Mouse (Mus musculus): ENCODE measurements around the gene Utp4.
"Not testable (repeated sequence)": the region's sequence is repeated elsewhere in the genome, so short reads cannot be mapped to it uniquely, and the experiment has no call there.

Gene Utp4

GRCm38 (mm10) chr8:106893481-106894156 lies at the start of gene Utp4:
Utp4 (plus strand) TSS chr8:106893636.
- peak; percentile 90 for DNase-seq (ENCODE audit: inconsistent ontology term)

GRCm38 (mm10) chr8:106850034-106850433 lies 43.4 kb upstream of the Utp4 start:
- DNase-seq (ENCODE audit: inconsistent ontology term): no peak

DNA sequence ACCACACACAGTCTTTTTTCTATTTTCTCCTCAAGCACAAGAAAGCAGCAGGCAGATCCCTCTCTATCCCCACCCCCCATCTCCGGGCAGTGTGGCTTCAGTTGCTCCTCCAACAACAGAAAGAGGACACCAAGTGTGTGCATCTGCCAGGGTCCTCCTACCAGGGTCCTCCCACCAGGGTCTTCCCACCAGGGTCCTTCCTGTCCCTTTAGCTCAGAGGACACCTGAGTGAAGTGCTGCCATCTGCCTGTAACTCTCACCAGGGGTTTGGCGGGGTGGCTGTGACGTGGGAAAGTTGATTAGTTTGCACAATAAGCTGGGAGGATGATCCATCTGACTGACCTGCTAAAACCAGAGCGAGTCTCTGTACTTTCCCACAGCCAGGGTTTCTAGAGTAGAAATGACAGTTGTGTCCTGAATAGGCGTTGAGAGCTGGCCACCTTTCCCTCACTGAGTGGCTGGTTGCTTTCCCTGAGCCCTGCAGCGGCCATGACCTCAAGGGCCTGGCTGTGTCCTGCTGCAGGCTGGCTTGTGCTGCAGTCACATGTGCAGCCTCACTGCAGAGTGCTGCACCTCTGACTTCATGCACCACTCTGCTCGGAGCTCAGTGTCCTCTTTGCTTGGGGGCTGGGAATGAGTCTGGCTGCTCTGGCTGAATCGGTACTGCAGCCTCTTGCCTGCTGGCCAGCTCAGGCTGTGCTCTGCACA lies 38.7 kb upstream of the Utp4 start:
- peak; percentile 12 for DNase-seq (ENCODE audit: inconsistent ontology term)

GRCm38 (mm10) chr8:106855242-106855562 lies 38.2 kb upstream of the Utp4 start:
- no peak for DNase-seq (ENCODE audit: inconsistent ontology term)

DNA sequence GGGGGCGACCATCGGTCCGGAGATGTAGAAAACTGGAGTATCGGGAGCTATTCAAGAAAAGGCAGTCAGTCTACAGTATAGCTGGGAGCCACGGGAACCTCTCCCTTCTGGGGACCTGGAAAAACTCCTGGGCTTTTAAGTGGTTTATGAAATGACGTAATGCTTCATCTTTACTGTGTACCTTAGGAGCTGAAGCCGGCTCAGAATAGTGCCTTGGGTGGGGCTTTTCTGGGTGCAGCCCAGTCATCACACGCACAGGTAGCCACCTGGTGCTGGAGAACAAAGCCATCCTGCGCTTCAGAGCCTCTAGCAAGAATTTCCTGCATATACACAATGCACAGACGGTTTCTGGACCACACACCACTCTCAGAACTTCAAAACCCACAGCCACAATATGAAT lies 30.6 kb upstream of the Utp4 start:
- DNase-seq (ENCODE audit: inconsistent ontology term): no peak

GRCm38 (mm10) chr8:106865354-106865753 lies 28.1 kb upstream of the Utp4 start:
- DNase-seq (ENCODE audit: inconsistent ontology term): no peak

DNA sequence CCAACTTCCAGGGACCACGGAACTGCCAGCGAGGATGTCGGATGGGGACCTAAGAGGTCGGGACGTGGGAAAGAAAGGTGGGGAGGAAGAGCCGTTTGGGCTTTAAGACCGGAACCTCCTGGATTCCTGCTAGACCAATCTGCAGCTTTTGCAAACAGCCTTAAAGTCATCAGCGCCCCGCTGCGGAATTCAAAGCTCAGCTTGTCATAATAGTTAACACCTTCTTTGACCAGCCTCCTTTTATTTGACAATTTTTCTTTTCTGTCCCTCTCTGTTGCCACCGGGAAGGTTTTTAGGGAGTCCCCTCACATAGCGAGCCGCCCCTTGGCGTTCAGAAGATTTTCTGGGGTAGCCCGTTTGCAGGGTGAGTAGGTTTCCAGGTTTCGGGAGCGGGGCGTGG lies 23.4 kb upstream of the Utp4 start, which contains the start of gene Has3:
Has3 (plus strand) TSS at position 192 of the 400 bp plus-strand sequence.
- no peak for DNase-seq (ENCODE audit: inconsistent ontology term)

DNA sequence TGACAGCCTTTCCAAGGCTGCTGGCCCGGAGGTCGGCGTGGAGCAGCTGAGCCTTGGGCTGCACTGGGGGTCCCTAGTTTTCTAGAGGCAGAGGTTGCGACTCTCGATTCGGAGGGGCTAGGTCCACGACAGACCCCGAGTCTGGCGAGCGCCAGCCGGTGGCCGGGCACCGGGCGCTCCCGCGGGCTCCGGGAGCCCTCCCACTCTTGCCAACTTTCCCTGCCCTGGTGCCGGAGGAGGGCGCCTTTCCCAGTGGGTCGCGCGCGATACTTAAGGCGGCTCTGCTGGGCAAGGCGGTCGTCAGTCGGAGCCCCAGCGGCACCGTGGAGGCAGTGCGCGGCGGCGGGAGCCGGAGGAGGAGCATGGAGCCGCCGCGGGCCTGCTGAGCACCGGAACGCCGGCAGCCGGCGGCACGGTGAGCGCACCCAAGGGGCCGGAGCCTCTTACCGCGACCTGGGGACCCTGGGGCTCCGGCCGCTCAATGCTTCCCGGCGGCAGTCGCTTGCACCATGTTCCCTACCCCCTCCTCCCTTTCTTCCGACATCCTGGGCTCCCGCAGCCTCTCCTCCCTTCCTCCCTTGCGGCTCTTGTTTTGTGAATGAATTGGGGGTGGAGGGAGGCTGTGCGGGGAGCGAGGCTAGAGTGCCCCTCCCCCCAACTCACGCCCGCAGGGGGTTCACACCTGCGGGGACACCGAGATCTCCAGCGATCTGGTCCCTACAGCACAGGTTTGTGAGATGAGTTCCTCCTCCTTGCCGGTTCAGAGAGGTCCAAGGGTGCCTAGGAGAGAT lies 22.7 kb upstream of the Utp4 start:
- DNase-seq (ENCODE audit: inconsistent ontology term): peak; percentile 70

DNA sequence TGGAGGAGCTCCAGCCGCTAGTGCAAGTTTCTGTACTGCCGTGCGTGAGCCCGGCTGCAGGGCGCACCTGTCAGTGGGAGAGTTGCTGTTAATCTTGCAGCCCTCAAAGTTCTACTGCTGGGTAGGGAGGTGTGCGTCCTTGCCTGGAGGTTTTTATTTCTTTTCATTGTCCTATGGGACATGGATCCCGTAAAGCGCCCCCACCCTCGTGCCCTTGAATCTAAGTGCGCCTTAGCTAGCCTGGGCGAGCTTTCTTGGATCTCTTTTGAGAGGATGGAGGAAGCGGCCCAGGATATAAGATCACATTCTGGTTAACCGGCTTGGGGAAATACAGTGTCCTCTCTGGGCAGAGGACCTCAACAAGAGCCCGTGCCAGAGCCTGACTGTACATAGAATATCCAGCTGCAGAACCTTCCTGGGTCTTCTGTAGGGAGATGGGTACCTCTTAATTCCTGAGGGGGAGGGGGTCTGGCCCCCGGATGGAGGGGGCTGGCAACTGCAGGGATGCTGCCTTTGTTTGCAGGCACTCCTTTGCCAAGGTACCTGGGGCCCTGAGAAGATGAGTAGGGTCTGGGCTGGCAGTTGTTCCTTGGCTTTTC lies 22.0 kb upstream of the Utp4 start:
- DNase-seq (ENCODE audit: inconsistent ontology term): peak; percentile 15

DNA sequence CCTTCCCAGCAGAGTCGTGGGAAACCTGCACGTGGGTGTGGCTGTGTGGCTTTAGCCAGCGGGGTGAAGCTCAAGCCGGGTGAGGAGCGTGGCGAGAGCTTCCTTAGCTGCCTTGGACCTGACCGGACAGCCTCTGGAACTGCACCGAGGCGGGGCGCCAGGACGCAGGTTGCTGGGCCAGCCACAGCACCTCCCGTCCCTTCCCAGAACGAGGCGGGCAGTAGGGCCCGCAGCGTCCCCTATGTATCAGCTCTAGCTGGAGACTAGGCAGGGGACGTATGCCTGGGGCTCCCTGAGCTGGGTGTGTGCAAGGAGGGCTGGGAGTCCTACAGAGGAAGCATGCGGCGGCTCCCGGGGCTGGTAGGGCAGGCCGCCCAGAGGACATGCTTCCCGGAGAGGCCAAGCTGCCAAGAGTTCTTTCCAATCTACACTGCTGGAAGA lies 21.5 kb upstream of the Utp4 start:
- peak; percentile 64 for DNase-seq (ENCODE audit: inconsistent ontology term)

DNA sequence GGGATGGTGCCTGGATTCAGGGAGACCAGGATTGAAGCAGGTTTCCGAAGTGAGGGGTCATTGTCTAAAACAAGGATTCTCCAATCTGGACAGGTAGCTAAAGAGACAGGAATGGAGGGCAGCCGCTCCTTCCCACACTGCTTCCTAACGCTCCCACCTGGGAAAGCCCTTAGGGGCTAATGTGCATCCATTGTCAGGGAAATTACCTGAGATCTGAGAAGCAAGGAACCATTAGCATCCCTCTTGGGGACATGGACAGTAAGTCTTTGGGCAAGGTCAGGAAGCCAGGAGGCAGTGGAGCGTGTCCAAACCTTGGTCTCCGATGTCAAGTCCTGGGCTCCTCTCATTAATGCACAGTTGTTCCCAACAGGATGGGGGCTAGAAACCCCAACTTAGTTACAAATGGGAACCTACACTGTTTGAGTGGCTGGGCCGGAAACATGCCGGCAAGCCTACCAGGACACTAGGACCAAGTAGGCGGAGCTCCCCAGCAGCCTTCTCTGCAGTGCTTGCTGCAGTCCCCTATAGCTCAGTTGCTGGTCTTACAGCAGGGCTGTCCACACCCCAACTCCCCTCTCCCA lies 20.9 kb upstream of the Utp4 start:
- no peak for DNase-seq (ENCODE audit: inconsistent ontology term)

GRCm38 (mm10) chr8:106880121-106880707 lies 13.2 kb upstream of the Utp4 start:
- DNase-seq (ENCODE audit: inconsistent ontology term): no peak

- not testable (repeated sequence) for DNase-seq (ENCODE audit: inconsistent ontology term)
These were observed 9.3 kb upstream of the Utp4 start for GRCm38 (mm10) chr8:106884094-106884493.

DNA sequence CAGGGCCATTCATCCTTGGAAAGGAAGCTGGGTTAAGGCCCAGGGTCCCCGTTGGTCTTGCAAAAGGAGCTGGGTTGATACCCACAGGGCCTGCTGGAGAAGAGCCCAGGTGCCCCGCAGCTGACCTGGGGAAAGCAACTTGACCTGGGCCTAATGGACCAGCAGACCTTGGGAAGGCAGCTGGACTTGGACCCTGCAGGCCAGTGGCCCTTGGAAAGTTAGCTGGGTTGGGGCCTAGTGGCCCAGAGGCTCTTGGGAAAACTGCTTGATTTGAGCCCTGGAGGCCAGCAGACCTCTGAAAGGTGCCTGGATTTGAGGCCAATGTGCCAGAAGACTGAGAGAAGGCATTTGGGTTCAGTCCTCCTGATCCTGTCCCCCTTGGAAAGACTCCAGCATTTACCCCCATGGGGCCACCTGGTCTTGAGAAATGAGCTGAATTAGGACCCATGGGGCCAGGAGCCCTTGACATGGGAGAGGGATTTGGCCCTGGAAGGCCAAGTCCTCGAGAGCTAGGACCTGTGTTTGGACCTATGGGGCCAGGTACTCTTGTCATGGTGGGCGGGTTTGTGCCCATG lies 8.5 kb upstream of the Utp4 start:
- not testable (repeated sequence) for DNase-seq (ENCODE audit: inconsistent ontology term)

GRCm38 (mm10) chr8:106887336-106888189 lies 5.9 kb upstream of the Utp4 start:
- DNase-seq (ENCODE audit: inconsistent ontology term): peak; percentile 42

DNA sequence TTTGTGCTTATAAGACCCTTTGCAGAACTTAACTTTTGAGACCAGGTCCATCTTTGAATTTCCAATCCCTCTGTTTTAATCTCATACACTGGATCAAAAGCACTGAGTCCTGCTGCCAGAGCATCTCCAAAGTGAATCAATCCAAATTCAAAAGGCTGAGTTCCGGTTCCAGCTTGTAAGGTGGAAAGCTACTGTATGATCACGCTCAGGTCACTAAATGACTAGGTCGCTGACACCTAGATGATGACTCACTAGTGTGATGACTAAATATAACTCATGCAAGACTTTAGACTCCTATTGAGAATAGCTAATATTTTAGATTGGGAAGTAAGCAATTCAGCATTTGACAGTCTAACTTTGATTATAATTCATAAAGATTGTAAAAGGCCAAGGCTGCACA lies 4.6 kb upstream of the Utp4 start:
- DNase-seq (ENCODE audit: inconsistent ontology term): no peak

- DNase-seq (ENCODE audit: inconsistent ontology term): peak; percentile 53
These were observed 1.1 kb upstream of the Utp4 start for GRCm38 (mm10) chr8:106892210-106892805.

DNA sequence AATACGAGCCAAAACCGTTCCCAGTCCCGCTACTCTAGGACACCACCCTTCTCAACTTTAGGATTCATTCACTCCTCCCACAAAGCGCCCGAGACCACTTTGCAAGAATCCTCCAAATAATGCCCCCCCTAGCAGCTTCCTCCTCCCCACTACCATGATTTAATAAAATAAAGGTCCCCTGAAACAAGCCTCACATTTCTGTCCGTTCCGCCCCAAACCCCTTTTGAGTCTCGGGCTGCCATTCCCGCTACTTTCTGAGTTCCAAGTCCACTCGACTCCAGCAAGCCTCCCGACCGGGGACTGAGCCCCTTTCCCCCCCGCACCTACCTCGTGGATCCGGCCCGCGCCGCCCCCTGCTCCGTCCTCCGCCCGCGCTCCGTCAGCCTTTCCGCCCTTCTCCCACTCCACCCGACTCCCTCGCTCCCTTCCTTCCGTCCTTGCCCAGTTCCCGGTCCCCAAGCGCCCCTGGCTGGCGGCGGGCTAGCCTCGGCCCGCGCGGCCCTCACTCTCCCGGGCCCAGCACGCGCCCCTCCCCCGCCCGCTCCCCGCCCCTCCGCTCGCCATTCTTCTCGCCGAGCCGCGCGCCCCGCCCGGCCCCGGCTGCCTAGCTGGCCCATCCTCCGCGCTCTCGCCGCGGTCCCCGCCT lies 507 bp upstream of the Utp4 start:
- peak; percentile 71 for DNase-seq (ENCODE audit: inconsistent ontology term)

- no peak for DNase-seq (ENCODE audit: inconsistent ontology term)
These were observed 6.0 kb downstream of the Utp4 start for GRCm38 (mm10) chr8:106899473-106899872.

Measured in Muller cell, postnatal 12 days (primary cell).